Mouse (Mus musculus): ENCODE results near the gene BC051142. TPM values are rescaled to one million over a fixed set of nuclear protein-coding genes. Genes with fewer than 3 reads are reported as not detected.
"Not testable (repeated sequence)": the region's sequence is repeated elsewhere in the genome, so short reads cannot be mapped to it uniquely, and the experiment has no call there.

BC051142 gene
- polyA plus RNA-seq, 1 experiment from 2014 or later = 0.47 TPM

GRCm38 (mm10) chr17:34476427-34476826 lies 77.8 kb downstream of the BC051142 start:
- WGBS = 75% methylated on average over 1 of the region's 2 CpGs
- Histone ChIP-seq H3K27ac (no peak overlapping the region), H3K9me3 (no peaks in the 10 kb centered on the region), H3K36me3 (no peaks in the 10 kb centered on the region), H3K27me3 (no peaks in the 10 kb centered on the region), H3K9ac (no peak overlapping the region), H3K4me2 (replicated peaks) (no peak overlapping the region), H3K4me1 (no peaks in the 10 kb centered on the region), H3K4me3 (no peak overlapping the region)
- no peak for ATAC-seq (ENCODE audit: low FRiP score, low read depth)

GRCm38 (mm10) chr17:34477238-34478013 lies 78.8 kb downstream of the BC051142 start, which contains the start of gene Btnl4:
Gene Btnl4 (minus strand): TSS chr17:34477318.
- 79% methylated on average over 5 of the region's 5 CpGs for WGBS
- not testable (repeated sequence) for H3K4me2 ChIP-seq (replicated peaks); ATAC-seq (ENCODE audit: low FRiP score, low read depth)

GRCm38 (mm10) chr17:34492796-34493195 lies 94.2 kb downstream of the BC051142 start:
- Histone ChIP-seq H3K9ac (no peak overlapping the region), H3K27me3 (peaks cover 8% of the 10 kb centered on the region; the same call in 1 of the 2 replicates), H3K36me3 (no peaks in the 10 kb centered on the region), H3K9me3 (no peaks in the 10 kb centered on the region), H3K27ac (no peak overlapping the region), H3K4me1 (no peaks in the 10 kb centered on the region), H3K4me2 (replicated peaks) (no peak overlapping the region), H3K4me3 (no peak overlapping the region)
- ATAC-seq (ENCODE audit: low FRiP score, low read depth) = no peak

More at GRCm38 (mm10) chr17:34477238-34478013, 78.8 kb downstream of the BC051142 start, which contains the start of gene Btnl4:
- H3K27me3 ChIP-seq, H3K36me3 ChIP-seq, H3K4me1 ChIP-seq, H3K27ac ChIP-seq, H3K9me3 ChIP-seq, H3K4me3 ChIP-seq, H3K9ac ChIP-seq: not testable (repeated sequence)

- not testable (repeated sequence) for H3K9ac ChIP-seq; H3K27ac ChIP-seq; H3K4me3 ChIP-seq; H3K27me3 ChIP-seq; H3K4me2 ChIP-seq (replicated peaks); ATAC-seq (ENCODE audit: low FRiP score, low read depth); H3K36me3 ChIP-seq; H3K4me1 ChIP-seq; H3K9me3 ChIP-seq
- WGBS = 77% methylated on average over 2 of the region's 2 CpGs
Observed at GRCm38 (mm10) chr17:34495156-34495555, 96.5 kb downstream of the BC051142 start.

GRCm38 (mm10) chr17:34496539-34496938 lies 97.9 kb downstream of the BC051142 start:
- 93% methylated on average over 1 of the region's 2 CpGs for WGBS
- no peak for ATAC-seq (ENCODE audit: low FRiP score, low read depth)

GRCm38 (mm10) chr17:34497319-34497718 lies 98.7 kb downstream of the BC051142 start:
- H3K36me3 ChIP-seq = not testable (repeated sequence)

More at GRCm38 (mm10) chr17:34496539-34496938, 97.9 kb downstream of the BC051142 start:
- Histone ChIP-seq H3K4me3 (no peak overlapping the region), H3K36me3 (no peaks in the 10 kb centered on the region), H3K27me3 (peaks cover 5% of the 10 kb centered on the region; the same call in 1 of the 2 replicates), H3K4me1 (no peaks in the 10 kb centered on the region), H3K27ac (no peak overlapping the region), H3K9me3 (no peaks in the 10 kb centered on the region), H3K9ac (no peak overlapping the region), H3K4me2 (replicated peaks) (no peak overlapping the region)

GRCm38 (mm10) chr17:34497726-34498125 lies 99.1 kb downstream of the BC051142 start:
- H3K4me2 ChIP-seq (replicated peaks); H3K9ac ChIP-seq; H3K4me1 ChIP-seq; ATAC-seq (ENCODE audit: low FRiP score, low read depth); H3K36me3 ChIP-seq; H3K27me3 ChIP-seq; H3K4me3 ChIP-seq; H3K27ac ChIP-seq; H3K9me3 ChIP-seq: not testable (repeated sequence)
- 80% methylated on average over 4 of the region's 4 CpGs for WGBS

More at GRCm38 (mm10) chr17:34497319-34497718, 98.7 kb downstream of the BC051142 start:
- not testable (repeated sequence) for H3K27ac ChIP-seq; H3K27me3 ChIP-seq; H3K4me1 ChIP-seq; ATAC-seq (ENCODE audit: low FRiP score, low read depth); H3K9me3 ChIP-seq; H3K4me3 ChIP-seq; H3K4me2 ChIP-seq (replicated peaks); H3K9ac ChIP-seq
- 70% methylated on average over 3 of the region's 3 CpGs for WGBS

- Histone ChIP-seq H3K9me3 (no peaks in the 10 kb centered on the region), H3K27me3 (no peaks in the 10 kb centered on the region), H3K4me3 (no peak overlapping the region), H3K4me2 (replicated peaks) (no peak overlapping the region), H3K27ac (no peak overlapping the region), H3K4me1 (no peaks in the 10 kb centered on the region), H3K36me3 (no peaks in the 10 kb centered on the region), H3K9ac (no peak overlapping the region)
- no peak for ATAC-seq (ENCODE audit: low FRiP score, low read depth)
Observed at GRCm38 (mm10) chr17:34507591-34507990, 109.0 kb downstream of the BC051142 start.

Other genes with a start within 250 kb of the BC051142 start
- gene H2-DMb1, start 245.7 kb upstream of the BC051142 start, polyA plus RNA-seq (2015; fragmentation: Nextera tagmentation; extraction: Ambion mirVana) = 1.5 and 1.7 TPM in 2 replicates
- 8.0 and 8.4 TPM in 2 replicates for gene Tap1, start 211.3 kb upstream of the BC051142 start, polyA plus RNA-seq (2015; fragmentation: Nextera tagmentation; extraction: Ambion mirVana)
- gene Psmb9, start 211.1 kb upstream of the BC051142 start, polyA plus RNA-seq (2015; fragmentation: Nextera tagmentation; extraction: Ambion mirVana) = 2.7 and 3.6 TPM in 2 replicates
- gene Psmb8, start 201.1 kb upstream of the BC051142 start, polyA plus RNA-seq (2015; fragmentation: Nextera tagmentation; extraction: Ambion mirVana) = 5.5 and 5.6 TPM in 2 replicates
- 2.0 and 3.1 TPM in 2 replicates for gene Tap2, start 195.3 kb upstream of the BC051142 start, polyA plus RNA-seq (2015; fragmentation: Nextera tagmentation; extraction: Ambion mirVana)
- gene H2-Ob, start 159.9 kb upstream of the BC051142 start, polyA plus RNA-seq (2015; fragmentation: Nextera tagmentation; extraction: Ambion mirVana) = not detected in 2 replicates
- 2.9 and 4.2 TPM in 2 replicates for gene H2-Ab1, start 141.1 kb upstream of the BC051142 start, polyA plus RNA-seq (2015; fragmentation: Nextera tagmentation; extraction: Ambion mirVana)
- 2.2 and 2.6 TPM in 2 replicates for gene H2-Aa, start 111.0 kb upstream of the BC051142 start, polyA plus RNA-seq (2015; fragmentation: Nextera tagmentation; extraction: Ambion mirVana)
- gene H2-Eb1, start 93.0 kb upstream of the BC051142 start, polyA plus RNA-seq (2015; fragmentation: Nextera tagmentation; extraction: Ambion mirVana) = 2.6 and 2.9 TPM in 2 replicates
- not detected in 2 replicates for gene H2-Eb2, start 73.2 kb upstream of the BC051142 start, polyA plus RNA-seq (2015; fragmentation: Nextera tagmentation; extraction: Ambion mirVana)
- gene Btnl2, start 44.0 kb upstream of the BC051142 start, polyA plus RNA-seq (2015; fragmentation: Nextera tagmentation; extraction: Ambion mirVana) = 0.05 and 0.09 TPM in 2 replicates
- gene Btnl1, start 21.7 kb upstream of the BC051142 start, polyA plus RNA-seq (2015; fragmentation: Nextera tagmentation; extraction: Ambion mirVana) = not detected in 2 replicates
- gene Btnl4, start 78.5 kb downstream of the BC051142 start, polyA plus RNA-seq (2015; fragmentation: Nextera tagmentation; extraction: Ambion mirVana) = not detected in 2 replicates
- not detected in 2 replicates for gene Btnl6, start 118.5 kb downstream of the BC051142 start, polyA plus RNA-seq (2015; fragmentation: Nextera tagmentation; extraction: Ambion mirVana)
- 4.8 and 5.3 TPM in 2 replicates for gene Notch4, start 165.4 kb downstream of the BC051142 start, polyA plus RNA-seq (2015; fragmentation: Nextera tagmentation; extraction: Ambion mirVana)
- 4.0 and 5.8 TPM in 2 replicates for gene Gpsm3, start 191.0 kb downstream of the BC051142 start, polyA plus RNA-seq (2015; fragmentation: Nextera tagmentation; extraction: Ambion mirVana)
- 17.6 and 18.9 TPM in 2 replicates for gene Pbx2, start 192.4 kb downstream of the BC051142 start, polyA plus RNA-seq (2015; fragmentation: Nextera tagmentation; extraction: Ambion mirVana)
- 3.5 TPM in 2 replicates for gene Ager, start 199.0 kb downstream of the BC051142 start, polyA plus RNA-seq (2015; fragmentation: Nextera tagmentation; extraction: Ambion mirVana)
- gene Rnf5, start 204.9 kb downstream of the BC051142 start, polyA plus RNA-seq (2015; fragmentation: Nextera tagmentation; extraction: Ambion mirVana) = 133 and 135 TPM in 2 replicates
- gene Agpat1, start 205.4 kb downstream of the BC051142 start, polyA plus RNA-seq (2015; fragmentation: Nextera tagmentation; extraction: Ambion mirVana) = 52.9 and 58.4 TPM in 2 replicates
- 6.6 and 7.3 TPM in 2 replicates for gene Egfl8, start 217.2 kb downstream of the BC051142 start, polyA plus RNA-seq (2015; fragmentation: Nextera tagmentation; extraction: Ambion mirVana)
- 22.8 and 24.4 TPM in 2 replicates for gene Ppt2, start 229.7 kb downstream of the BC051142 start, polyA plus RNA-seq (2015; fragmentation: Nextera tagmentation; extraction: Ambion mirVana)
- gene Prrt1, start 230.7 kb downstream of the BC051142 start, polyA plus RNA-seq (2015; fragmentation: Nextera tagmentation; extraction: Ambion mirVana) = 0.25 and 0.40 TPM in 2 replicates
- 16.5 and 18.8 TPM in 2 replicates for gene Fkbpl, start 245.9 kb downstream of the BC051142 start, polyA plus RNA-seq (2015; fragmentation: Nextera tagmentation; extraction: Ambion mirVana)
- gene Atf6b, start 248.3 kb downstream of the BC051142 start, polyA plus RNA-seq (2015; fragmentation: Nextera tagmentation; extraction: Ambion mirVana) = 97.6 and 99.6 TPM in 2 replicates

Data from limb, embryonic 13.5 days (tissue).